Mouse (Mus musculus) kidney, adult 2 months (tissue): ENCODE measurements around the gene Stmn1.

Experiments
- CTCF ChIP-seq: fragments of 200-500 bp; conservative IDR thresholded peaks from 2 replicates; pipeline ENCODE4 v1.5.1; 2011; ENCODE audit warnings: low read depth, mild to moderate bottlenecking, control low read depth, low read length, moderate library complexity, mixed read lengths; ENCODE audit not compliant: insufficient read depth, insufficient read length
- POLR2A ChIP-seq: fragments of 200-500 bp; IDR thresholded peaks from one replicate; pipeline ENCODE4 v1.6.1; 2011; ENCODE audit warnings: low read depth, low read length, control low read depth

DNA sequence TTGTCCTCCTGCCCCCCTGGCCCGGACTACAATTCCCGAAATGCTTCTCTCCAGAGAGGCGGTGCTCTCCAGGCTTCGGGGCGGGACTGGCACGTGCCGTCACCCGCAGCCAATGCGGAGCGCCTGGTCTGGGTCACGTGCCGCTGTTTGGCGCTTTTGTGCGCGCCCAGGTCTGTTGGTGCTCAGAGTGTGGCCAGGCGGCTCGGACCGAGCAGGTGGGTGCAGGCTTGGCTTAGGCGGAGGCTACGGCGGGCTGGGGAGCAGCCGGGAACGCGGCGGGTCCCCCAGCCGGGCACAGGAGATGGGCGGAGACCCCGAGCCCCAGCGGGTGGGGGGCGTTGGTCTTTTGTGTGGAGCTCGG lies at the start of gene Stmn1:
- TF ChIP-seq POLR2A = peak; percentile 91
- TF ChIP-seq CTCF = no peak
